Mouse (Mus musculus): ENCODE data around the gene Retsat.

Retsat gene

DNA sequence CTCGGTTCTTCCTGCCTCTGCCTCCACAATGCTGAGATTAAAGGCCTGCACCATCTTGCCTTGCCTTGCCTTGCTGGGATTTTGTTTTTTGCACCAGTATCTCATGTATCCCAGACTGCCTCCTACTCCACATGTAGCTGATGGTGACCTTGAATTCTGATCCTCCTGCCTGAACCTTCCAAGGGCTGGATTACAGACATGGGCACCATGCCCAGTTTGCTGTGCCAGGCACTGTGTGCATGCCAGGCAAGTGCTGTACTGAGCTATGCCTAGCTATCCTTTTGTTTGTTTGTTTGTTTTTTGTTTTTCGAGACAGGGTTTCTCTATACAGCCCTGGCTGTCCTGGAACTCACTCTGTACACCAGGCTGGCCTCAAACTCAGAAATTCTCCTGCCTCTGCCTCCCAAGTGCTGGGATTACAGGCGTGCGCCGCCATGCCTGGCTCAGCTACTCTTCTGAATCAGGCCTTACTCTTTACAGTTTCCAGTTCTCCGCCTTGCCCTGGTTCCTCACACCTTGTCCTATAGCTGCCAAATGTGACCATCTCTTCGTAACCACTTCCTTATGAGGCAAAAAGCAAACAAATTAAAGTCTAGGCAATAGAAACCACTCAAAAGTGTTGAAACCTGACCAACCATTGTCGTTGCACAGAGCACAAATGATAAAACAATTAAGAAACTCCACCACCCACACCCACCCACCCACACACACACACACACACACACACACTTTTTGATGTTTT is 25.6 kb downstream of the Retsat start:
- in situ Hi-C loops (cut with MboI, MseI): no loop called here

- in situ Hi-C loops (cut with MboI, MseI): no loop called here
Measured at GRCm38 (mm10) chr6:72626391-72626790, 28.1 kb downstream of the Retsat start.

- in situ Hi-C loops (cut with MboI, MseI): no loop called here
Measured at GRCm38 (mm10) chr6:72627276-72627675, 29.0 kb downstream of the Retsat start.

GRCm38 (mm10) chr6:72630370-72630769 is 32.1 kb downstream of the Retsat start:
- in situ Hi-C loops (cut with MboI, MseI): no loop called here

- in situ Hi-C loops (cut with MboI, MseI): no loop called here
Measured at GRCm38 (mm10) chr6:72630961-72631360, 32.7 kb downstream of the Retsat start.

DNA sequence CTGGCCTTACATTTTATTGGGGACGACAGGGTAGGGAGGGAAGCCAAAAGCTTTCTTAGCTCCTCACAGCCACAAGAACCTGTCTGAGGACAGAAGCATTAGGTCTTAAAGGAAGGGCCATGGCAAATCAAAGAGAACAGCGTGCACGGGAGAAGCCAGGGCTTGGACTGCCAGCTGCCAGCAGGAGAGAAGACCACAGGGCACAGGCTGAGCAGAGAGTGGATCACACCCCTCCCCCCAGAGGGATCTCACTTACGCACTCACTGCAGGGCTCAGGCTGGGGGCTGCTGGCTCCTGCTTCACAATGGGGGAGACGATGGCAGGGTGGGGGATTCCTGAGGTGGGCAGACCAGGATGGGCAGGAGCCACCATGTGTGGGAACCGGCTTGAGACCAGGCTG is 33.4 kb downstream of the Retsat start:
- in situ Hi-C loops (cut with MboI, MseI): no loop called here

DNA sequence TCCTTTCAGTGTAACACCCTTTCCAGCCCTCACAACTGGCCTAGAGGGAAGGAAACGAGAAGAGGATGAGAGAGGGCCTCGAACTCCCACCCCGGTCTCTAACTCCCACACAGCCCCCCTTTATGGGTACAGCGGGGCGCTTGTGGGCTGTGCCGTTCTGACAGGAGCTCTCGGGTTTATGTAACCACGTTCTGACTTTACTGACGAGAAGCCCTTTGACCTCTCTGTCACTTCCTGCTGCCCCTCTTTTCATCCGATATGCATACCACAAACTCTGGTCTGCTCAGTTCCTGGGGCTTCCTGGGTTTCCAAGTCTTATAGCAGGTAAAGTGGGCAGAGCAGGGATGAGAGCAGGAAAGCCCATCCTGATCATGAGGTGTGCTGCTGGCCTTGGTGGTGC is 36.0 kb downstream of the Retsat start:
- in situ Hi-C loops (cut with MboI, MseI): no loop called here

DNA sequence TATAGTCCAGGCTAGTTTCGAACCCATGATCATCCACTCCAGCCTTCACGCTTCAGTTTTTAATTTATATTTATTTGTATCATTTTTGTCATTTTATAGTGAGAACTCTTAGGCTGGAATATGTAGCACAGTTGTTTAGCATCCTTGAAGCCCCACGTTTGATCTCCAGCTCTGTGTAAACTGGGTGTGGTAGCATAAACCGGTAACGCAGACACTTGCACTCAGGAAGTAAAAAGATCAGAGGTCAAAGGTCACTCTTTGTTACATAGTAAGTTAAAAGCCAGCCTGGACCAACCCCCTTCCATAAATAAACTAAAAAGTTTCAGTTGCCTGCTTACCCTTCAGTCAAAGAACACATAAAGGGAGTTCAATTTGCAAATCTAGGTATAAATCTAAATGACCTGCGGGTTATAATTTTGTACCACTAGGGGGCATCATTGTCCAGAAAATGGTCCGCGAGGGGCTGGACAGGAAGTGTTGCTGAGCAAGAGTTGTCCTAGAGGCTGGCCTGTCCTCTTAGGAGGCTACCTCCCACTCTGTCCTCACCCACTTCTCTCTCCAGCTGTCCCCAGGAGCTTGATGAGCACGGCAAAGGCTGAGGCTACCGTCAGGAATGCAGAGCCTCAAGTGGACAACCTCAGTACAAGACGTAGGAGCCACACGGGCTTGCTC is 37.6 kb downstream of the Retsat start:
- in situ Hi-C loops (cut with MboI, MseI): no loop called here

GRCm38 (mm10) chr6:72636940-72637339 is 38.7 kb downstream of the Retsat start:
- in situ Hi-C loops (cut with MboI, MseI): no loop called here

DNA sequence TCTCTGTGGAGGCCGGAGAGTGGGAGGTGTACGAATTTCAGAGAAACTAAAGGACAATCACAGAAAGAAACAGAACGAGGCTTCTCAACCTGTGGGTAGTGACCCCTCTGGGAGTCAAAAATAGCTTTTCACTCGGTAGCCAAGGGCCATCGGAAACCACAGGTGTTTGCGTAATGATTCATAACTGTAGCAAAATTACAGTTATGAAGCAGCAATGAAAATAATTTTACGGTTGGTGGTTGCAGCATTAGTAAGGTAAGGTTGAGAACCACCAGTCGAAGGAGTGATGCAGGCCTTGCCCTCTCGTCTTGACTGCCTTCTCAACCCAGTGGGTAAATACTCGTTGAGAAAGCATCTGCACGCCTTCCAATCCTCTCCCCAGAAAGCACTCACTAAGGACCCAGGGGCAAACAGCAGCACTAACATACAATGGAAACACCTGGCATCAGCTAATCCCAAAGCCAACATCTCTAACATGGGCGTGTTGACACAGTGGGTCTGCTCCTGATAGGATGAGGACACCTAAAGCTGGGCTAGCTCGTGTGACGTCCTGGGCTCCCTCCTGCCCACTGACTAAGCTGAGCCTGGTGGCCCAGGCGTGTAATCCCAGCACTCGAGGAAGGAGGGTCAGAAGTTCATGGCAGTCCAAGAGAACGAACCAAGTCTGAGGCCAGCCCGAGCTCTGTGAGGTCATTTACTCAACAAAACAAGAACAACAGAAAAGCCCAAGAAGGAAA is 43.1 kb downstream of the Retsat start:
- in situ Hi-C loops (cut with MboI, MseI): no loop called here

DNA sequence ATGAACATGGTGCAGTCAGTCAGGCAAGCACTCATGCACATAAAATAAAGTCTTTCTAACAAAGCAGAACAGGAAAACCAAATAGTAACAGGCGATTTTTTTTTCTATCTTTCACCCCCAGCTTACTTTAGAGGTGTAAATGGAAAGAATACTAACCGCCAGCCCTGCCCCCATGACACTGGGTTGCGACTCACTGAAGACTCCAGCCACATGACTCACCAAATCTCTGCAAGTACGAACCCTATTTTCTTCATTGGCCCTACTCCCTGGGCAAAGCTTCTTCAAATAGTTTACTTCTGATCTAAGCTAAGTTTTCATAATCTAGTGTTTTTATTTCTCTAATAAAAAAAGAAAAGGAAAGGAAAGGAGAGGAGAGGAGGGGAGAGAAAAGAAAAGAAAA is 46.3 kb downstream of the Retsat start:
- in situ Hi-C loops (cut with MboI, MseI): no loop called here

DNA sequence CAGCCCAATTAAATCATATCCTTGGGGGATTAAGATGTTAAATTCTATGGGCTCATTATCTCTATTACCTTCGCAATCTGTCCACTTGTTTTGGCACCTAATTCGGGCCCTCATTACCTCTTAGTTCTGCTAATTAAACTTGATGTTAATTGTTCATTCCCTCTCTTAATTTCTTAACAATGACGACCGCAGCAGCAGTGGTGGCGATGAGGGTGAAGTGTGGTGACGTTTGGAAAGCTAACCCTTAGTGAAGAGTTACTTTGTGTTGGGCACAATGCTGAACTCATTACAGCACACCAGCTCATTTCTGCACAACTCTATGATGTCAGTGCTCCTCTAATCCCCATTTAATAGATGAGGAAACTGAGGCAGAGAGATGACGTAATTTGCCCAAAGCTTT is 47.1 kb downstream of the Retsat start:
- in situ Hi-C loops (cut with MboI, MseI): no loop called here

GRCm38 (mm10) chr6:72647383-72647820 is 49.1 kb downstream of the Retsat start:
- in situ Hi-C loops (cut with MboI, MseI): no loop called here

DNA sequence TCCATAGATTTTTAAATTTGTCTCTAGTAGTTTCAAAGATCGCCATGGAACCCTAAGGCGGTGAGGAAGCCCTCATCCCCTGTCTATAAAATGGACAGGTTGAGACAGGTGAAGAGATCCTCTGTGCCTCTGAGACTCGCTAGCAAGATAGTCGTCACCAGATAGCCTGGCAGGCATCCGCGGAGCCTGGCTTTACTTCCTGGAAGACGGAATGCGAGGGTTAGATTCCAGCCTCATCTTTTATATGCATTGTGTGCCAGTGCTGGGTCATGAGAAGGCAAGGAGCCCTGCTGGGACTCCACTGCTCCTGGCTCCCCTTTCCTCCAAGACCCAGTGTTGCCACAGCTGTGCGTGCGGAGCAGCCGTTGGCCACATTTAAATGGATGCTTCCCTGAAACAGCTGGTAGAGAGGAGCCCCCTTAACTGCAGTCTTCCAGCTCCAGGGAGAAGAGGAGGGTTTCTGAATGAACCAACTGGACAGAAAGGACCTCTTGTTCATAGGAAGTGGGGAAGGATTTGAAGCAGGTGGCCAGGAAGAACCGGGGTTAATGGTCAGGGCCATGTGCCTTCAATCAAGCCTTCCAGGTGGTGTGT is 49.8 kb downstream of the Retsat start:
- in situ Hi-C loops (cut with MboI, MseI): no loop called here

DNA sequence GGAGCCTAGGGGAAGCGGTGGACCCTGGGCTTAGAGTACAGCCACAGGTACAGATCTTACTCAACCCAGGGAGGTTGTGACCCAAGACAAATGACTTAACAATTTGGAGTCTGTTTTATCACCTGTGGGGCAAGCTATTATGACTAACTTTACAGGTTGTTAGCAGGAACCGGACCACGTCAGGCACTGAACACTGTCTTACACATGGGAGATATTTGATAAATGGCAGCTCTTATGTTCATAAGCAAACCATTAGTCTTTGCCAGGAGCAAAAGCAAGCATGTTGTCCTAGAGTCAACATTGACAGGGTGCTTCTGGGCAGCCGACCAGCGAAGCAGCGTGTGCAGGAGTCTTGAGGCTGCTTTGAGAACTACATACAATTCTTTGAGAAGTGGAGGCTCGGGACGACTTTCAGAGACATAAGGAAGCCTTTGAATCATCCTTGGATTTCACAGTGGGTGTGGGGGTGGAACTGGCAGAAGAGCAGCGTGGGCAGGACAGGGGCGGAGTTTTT is 52.1 kb downstream of the Retsat start:
- in situ Hi-C loops (cut with MboI, MseI): no loop called here

GRCm38 (mm10) chr6:72653419-72653818 is 55.1 kb downstream of the Retsat start:
- in situ Hi-C loops (cut with MboI, MseI): no loop called here

DNA sequence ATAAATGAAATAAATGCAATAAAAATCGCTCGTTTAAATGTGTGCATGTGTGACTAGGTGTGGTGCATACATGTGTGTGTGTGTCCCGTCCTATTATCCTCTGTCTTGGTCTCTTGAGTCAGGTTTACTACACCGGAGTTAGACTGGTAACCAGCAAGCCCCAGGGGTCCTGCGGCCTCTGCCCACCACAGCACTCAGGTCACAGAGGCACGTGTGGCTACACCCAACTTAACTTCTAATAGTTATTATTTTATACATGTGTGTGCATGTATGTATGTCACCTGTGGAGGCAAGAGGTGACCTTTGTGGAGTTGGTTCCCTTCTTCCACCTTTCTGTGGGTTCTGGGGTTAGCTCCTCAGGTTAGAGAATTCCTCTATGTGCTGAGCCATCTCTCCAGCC is 56.1 kb downstream of the Retsat start:
- in situ Hi-C loops (cut with MboI, MseI): no loop called here

DNA sequence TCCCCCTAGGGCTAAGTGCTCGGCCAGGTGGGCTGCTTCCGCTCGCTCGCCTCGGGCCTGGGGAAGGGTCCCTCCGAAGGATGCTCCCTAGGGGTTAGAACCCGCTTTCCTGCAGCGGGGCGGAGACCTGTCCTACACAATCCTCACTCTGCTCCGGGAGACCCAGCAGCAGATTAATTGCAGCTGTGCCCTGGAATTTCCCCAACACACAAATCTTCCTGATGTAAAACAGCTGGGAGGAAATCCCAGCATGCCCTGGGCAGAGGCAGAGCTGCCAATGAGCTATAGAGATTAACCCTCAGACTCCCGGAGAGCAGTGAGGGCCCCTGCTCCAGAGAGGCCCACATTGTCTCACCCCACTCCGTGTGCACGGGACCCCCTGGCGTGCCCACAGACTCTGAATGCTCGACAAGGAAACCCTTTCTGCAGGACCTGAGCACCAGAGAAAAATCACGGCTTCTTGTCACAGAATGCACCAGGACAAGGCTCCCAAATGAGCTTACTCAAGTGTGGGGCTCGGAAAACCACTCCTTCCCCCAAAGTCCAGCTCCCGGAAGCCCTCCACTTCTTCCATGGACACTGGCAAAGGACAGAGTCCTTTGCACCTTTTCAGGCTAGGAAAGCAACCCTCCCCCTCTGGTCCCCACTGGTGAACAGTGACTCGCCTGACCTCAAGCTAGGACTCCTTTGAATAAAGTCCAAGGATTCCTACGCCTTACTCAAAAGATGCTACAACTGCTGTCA is 57.2 kb downstream of the Retsat start:
- in situ Hi-C loops (cut with MboI, MseI): no loop called here

DNA sequence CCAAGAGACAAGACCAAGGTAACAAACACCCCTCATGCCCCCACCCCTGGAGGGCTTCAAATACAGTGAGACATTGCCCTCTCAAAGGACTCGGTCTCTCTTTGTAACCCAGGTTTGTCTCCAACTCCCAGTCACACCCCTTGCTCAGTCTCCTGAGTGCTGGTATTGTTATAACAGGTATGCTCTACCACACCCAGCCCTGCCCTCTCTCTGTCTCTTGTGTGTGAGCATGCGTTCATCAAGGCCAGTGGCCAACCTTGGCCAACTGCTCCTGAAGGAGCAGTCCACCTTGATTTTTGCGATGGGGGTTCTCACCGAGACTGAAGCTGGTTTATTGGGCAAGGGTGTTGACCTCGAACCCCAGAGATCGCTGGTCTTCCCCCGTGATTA is 57.8 kb downstream of the Retsat start:
- in situ Hi-C loops (cut with MboI, MseI): no loop called here

DNA sequence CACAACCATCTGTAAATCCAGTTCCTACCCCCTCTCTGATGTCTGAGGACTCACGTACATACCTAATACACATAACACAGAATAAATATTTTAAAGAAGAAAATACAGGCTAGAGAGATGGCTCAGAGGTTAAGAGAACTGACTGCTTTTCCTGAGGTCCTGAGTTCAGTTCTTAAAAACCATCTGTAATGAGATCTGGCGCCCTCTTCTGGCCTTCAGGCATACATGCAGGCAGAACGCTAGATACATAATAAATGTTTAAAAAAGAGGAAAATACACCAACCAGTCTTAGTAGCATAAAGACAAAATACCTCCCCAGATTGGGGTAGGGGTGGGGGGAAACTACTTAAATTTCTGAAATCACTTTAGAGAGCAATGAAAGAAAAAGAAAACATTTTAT is 59.7 kb downstream of the Retsat start:
- in situ Hi-C loops (cut with MboI, MseI): no loop called here
